Mouse (Mus musculus): ENCODE measurements at regions not wholly inside any gene's neighbourhood (a gene's known extent, or its start where the extent isn't known, plus 50 kb on each side); places are given as distances from the start of the nearest gene placed in this dataset.
"Not testable (repeated sequence)": the region's sequence is repeated elsewhere in the genome, so short reads cannot be mapped to it uniquely, and the experiment has no call there.

GRCm38 (mm10) chr12:115207833-115208448, 839.6 kb upstream of the Zfp386 start:
- not testable (repeated sequence) for H3K27me3 ChIP-seq (replicated peaks; ENCODE audit: control insufficient read depth, insufficient read depth, low read length); H3K9ac ChIP-seq (ENCODE audit: low read depth, low read length); H3K27ac ChIP-seq (ENCODE audit: low read depth, low read length); H3K36me3 ChIP-seq (ENCODE audit: control insufficient read depth, insufficient read depth, low read length); ATAC-seq (replicated peaks; ENCODE audit: low FRiP score); H3K4me1 ChIP-seq (replicated peaks; ENCODE audit: control insufficient read depth, insufficient read depth, low read length); H3K4me2 ChIP-seq; H3K4me3 ChIP-seq (ENCODE audit: low read depth, low read length); H3K9me3 ChIP-seq (ENCODE audit: control insufficient read depth, low read length); DNase-seq (ENCODE audit: low spot score)
- WGBS, result 78% methylated on average over 2 of the region's 2 CpGs

GRCm38 (mm10) chr12:115222671-115223070, 824.9 kb upstream of the Zfp386 start:
- DNase-seq (ENCODE audit: low spot score) (no peak), ATAC-seq (replicated peaks; ENCODE audit: low FRiP score) (no peak)
- Histone ChIP-seq H3K9ac (ENCODE audit: low read depth, low read length) (no peak overlapping the region), H3K27ac (ENCODE audit: low read depth, low read length) (no peak overlapping the region), H3K27me3 (replicated peaks; ENCODE audit: control insufficient read depth, insufficient read depth, low read length) (no peaks in the 10 kb centered on the region), H3K4me2 (no peak overlapping the region), H3K36me3 (ENCODE audit: control insufficient read depth, insufficient read depth, low read length) (no peaks in the 10 kb centered on the region), H3K9me3 (ENCODE audit: control insufficient read depth, low read length) (no peaks in the 10 kb centered on the region), H3K4me3 (ENCODE audit: low read depth, low read length) (no peak overlapping the region), H3K4me1 (replicated peaks; ENCODE audit: control insufficient read depth, insufficient read depth, low read length) (no peaks in the 10 kb centered on the region)
- 62% methylated on average over 2 of the region's 2 CpGs for WGBS

- H3K4me3 ChIP-seq (ENCODE audit: low read depth, low read length), result no peak overlapping the region
- no peak overlapping the region for H3K27ac ChIP-seq (ENCODE audit: low read depth, low read length)
- DNase-seq (ENCODE audit: low spot score) (no peak), ATAC-seq (replicated peaks; ENCODE audit: low FRiP score) (no peak)
- H3K9me3 ChIP-seq (ENCODE audit: control insufficient read depth, low read length), result no peaks in the 10 kb centered on the region
- no peaks in the 10 kb centered on the region for H3K36me3 ChIP-seq (ENCODE audit: control insufficient read depth, insufficient read depth, low read length)
- H3K27me3 ChIP-seq (replicated peaks; ENCODE audit: control insufficient read depth, insufficient read depth, low read length), result no peaks in the 10 kb centered on the region
- H3K4me1 ChIP-seq (replicated peaks; ENCODE audit: control insufficient read depth, insufficient read depth, low read length), result no peaks in the 10 kb centered on the region
- no peak overlapping the region for H3K9ac ChIP-seq (ENCODE audit: low read depth, low read length)
- WGBS, result 69% methylated on average over 1 of the region's 1 CpGs
- no peak overlapping the region for H3K4me2 ChIP-seq
These were observed 817.6 kb upstream of the Zfp386 start for GRCm38 (mm10) chr12:115229965-115230364.

- not testable (repeated sequence) for H3K9me3 ChIP-seq (ENCODE audit: control insufficient read depth, low read length); H3K4me2 ChIP-seq; H3K27me3 ChIP-seq (replicated peaks; ENCODE audit: control insufficient read depth, insufficient read depth, low read length); H3K36me3 ChIP-seq (ENCODE audit: control insufficient read depth, insufficient read depth, low read length); ATAC-seq (replicated peaks; ENCODE audit: low FRiP score); H3K4me3 ChIP-seq (ENCODE audit: low read depth, low read length); H3K9ac ChIP-seq (ENCODE audit: low read depth, low read length); H3K4me1 ChIP-seq (replicated peaks; ENCODE audit: control insufficient read depth, insufficient read depth, low read length); DNase-seq (ENCODE audit: low spot score); H3K27ac ChIP-seq (ENCODE audit: low read depth, low read length)
- 70% methylated on average over 2 of the region's 2 CpGs for WGBS
These were observed 804.9 kb upstream of the Zfp386 start for GRCm38 (mm10) chr12:115242661-115243060.

GRCm38 (mm10) chr12:115247298-115247697, 800.2 kb upstream of the Zfp386 start:
- H3K4me2 ChIP-seq; H3K4me1 ChIP-seq (replicated peaks; ENCODE audit: control insufficient read depth, insufficient read depth, low read length); DNase-seq (ENCODE audit: low spot score); H3K27me3 ChIP-seq (replicated peaks; ENCODE audit: control insufficient read depth, insufficient read depth, low read length); ATAC-seq (replicated peaks; ENCODE audit: low FRiP score); H3K4me3 ChIP-seq (ENCODE audit: low read depth, low read length); H3K9me3 ChIP-seq (ENCODE audit: control insufficient read depth, low read length); H3K27ac ChIP-seq (ENCODE audit: low read depth, low read length); H3K9ac ChIP-seq (ENCODE audit: low read depth, low read length); H3K36me3 ChIP-seq (ENCODE audit: control insufficient read depth, insufficient read depth, low read length): not testable (repeated sequence)
- 86% methylated on average over 3 of the region's 3 CpGs for WGBS

GRCm38 (mm10) chr12:115257802-115258201, 789.7 kb upstream of the Zfp386 start:
- 0 out of 2 replicates have a peak, but pooled peaks cover 3% of the 10 kb centered on the region for H3K9me3 ChIP-seq (ENCODE audit: control insufficient read depth, low read length)
- no peak overlapping the region for H3K27ac ChIP-seq (ENCODE audit: low read depth, low read length)
- H3K4me2 ChIP-seq, result no peak overlapping the region
- H3K27me3 ChIP-seq (replicated peaks; ENCODE audit: control insufficient read depth, insufficient read depth, low read length), result no peaks in the 10 kb centered on the region
- H3K4me1 ChIP-seq (replicated peaks; ENCODE audit: control insufficient read depth, insufficient read depth, low read length), result no peaks in the 10 kb centered on the region
- H3K36me3 ChIP-seq (ENCODE audit: control insufficient read depth, insufficient read depth, low read length), result no peaks in the 10 kb centered on the region
- 66% methylated on average over 1 of the region's 1 CpGs for WGBS
- DNase-seq (ENCODE audit: low spot score) (no peak), ATAC-seq (replicated peaks; ENCODE audit: low FRiP score) (no peak)
- no peak overlapping the region for H3K4me3 ChIP-seq (ENCODE audit: low read depth, low read length)
- no peak overlapping the region for H3K9ac ChIP-seq (ENCODE audit: low read depth, low read length)

- Histone ChIP-seq H3K4me1 (replicated peaks; ENCODE audit: control insufficient read depth, insufficient read depth, low read length) (no peaks in the 10 kb centered on the region), H3K4me3 (ENCODE audit: low read depth, low read length) (no peak overlapping the region), H3K27me3 (replicated peaks; ENCODE audit: control insufficient read depth, insufficient read depth, low read length) (no peaks in the 10 kb centered on the region), H3K27ac (ENCODE audit: low read depth, low read length) (no peak overlapping the region), H3K9ac (ENCODE audit: low read depth, low read length) (no peak overlapping the region), H3K9me3 (ENCODE audit: control insufficient read depth, low read length) (0 out of 2 replicates have a peak, but pooled peaks cover 3% of the 10 kb centered on the region), H3K4me2 (no peak overlapping the region), H3K36me3 (ENCODE audit: control insufficient read depth, insufficient read depth, low read length) (no peaks in the 10 kb centered on the region)
- ATAC-seq (replicated peaks; ENCODE audit: low FRiP score) (no peak), DNase-seq (ENCODE audit: low spot score) (no peak)
- 84% methylated on average over 3 of the region's 3 CpGs for WGBS
These were observed 788.8 kb upstream of the Zfp386 start for GRCm38 (mm10) chr12:115258744-115259143.

- H3K4me2 ChIP-seq, result not testable (repeated sequence)
These were observed 785.1 kb upstream of the Zfp386 start for GRCm38 (mm10) chr12:115262431-115262830.

GRCm38 (mm10) chr12:115276749-115277148, 770.8 kb upstream of the Zfp386 start:
- not testable (repeated sequence) for H3K9me3 ChIP-seq (ENCODE audit: control insufficient read depth, low read length); H3K4me2 ChIP-seq; H3K4me1 ChIP-seq (replicated peaks; ENCODE audit: control insufficient read depth, insufficient read depth, low read length); H3K36me3 ChIP-seq (ENCODE audit: control insufficient read depth, insufficient read depth, low read length); H3K9ac ChIP-seq (ENCODE audit: low read depth, low read length); H3K27ac ChIP-seq (ENCODE audit: low read depth, low read length); H3K4me3 ChIP-seq (ENCODE audit: low read depth, low read length); DNase-seq (ENCODE audit: low spot score); H3K27me3 ChIP-seq (replicated peaks; ENCODE audit: control insufficient read depth, insufficient read depth, low read length); ATAC-seq (replicated peaks; ENCODE audit: low FRiP score)
- WGBS, result 50% methylated on average over 1 of the region's 1 CpGs

More at GRCm38 (mm10) chr12:115262431-115262830, 785.1 kb upstream of the Zfp386 start:
- not testable (repeated sequence) for H3K4me1 ChIP-seq (replicated peaks; ENCODE audit: control insufficient read depth, insufficient read depth, low read length); H3K4me3 ChIP-seq (ENCODE audit: low read depth, low read length); H3K27me3 ChIP-seq (replicated peaks; ENCODE audit: control insufficient read depth, insufficient read depth, low read length); ATAC-seq (replicated peaks; ENCODE audit: low FRiP score); H3K36me3 ChIP-seq (ENCODE audit: control insufficient read depth, insufficient read depth, low read length); H3K9ac ChIP-seq (ENCODE audit: low read depth, low read length); DNase-seq (ENCODE audit: low spot score); H3K9me3 ChIP-seq (ENCODE audit: control insufficient read depth, low read length); H3K27ac ChIP-seq (ENCODE audit: low read depth, low read length)
